Mouse (Mus musculus): ENCODE results near the gene Spen.
A peak's percentile ranks its signal among the peaks of the same experiment; 100 is the strongest.
"Not testable (repeated sequence)": the region's sequence is repeated elsewhere in the genome, so short reads cannot be mapped to it uniquely, and the experiment has no call there.

Spen gene

GRCm38 (mm10) chr4:141559898-141560263 lies 21.5 kb upstream of the Spen start:
- DNase-seq (ENCODE audit: low spot score in 2 of 2), result peak; percentile 72 to 82

DNA sequence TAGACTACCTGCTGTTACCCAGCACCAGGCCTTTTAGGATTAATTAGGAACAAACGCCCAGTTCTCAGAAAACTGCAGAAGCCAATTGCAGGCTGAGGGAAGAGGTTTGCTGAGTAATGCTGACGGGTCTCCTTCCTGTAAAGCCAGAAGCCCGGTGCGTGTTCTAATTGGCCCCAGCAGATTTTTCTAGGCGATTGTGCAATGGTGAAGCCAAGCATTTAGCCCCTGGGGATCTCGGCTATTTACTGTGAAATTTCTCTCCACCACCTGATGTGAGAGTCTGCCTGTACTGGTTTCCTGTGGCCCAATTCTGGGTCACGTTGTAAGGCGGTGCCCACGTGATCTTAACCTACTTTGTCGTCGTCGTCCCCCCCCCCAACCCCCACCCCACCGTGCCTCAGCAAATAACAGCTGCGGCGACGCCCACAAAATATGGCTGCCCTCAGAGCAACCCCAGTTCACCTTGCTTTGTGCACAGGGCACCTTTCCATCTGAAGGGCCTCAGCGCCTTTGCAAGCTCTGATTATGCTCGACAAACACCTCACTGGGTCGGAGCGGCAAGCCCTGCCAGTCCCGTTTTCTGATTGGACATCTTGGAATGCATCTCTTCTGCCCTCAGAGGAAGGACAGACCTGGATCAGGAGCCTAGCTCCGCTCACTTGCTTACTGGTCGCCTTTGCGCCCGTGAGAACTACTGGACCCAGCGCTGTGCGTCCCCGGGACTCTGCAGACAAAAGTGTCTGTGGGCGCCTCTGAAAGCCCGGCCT lies 20.9 kb upstream of the Spen start:
- peak; percentile 85 to 89 for DNase-seq (ENCODE audit: low spot score in 2 of 2)

DNA sequence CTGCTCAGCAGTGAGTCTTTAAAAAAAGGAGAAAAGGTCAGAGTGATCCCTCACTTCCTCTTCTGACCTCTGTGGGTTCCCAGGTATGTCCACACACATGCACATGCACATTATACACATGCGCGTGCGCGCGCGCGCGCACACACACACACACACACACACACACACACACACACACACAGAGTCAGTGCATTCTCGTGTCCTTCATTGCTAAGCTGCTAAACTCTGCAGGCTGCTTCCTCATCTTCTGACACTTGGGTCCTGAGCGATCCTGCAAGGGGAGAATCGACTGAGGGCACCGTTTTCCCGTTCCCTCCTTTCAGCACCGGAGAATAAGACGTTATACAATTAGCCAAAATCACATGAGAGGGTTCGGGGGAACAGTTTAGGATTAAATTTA lies 20.3 kb upstream of the Spen start:
- DNase-seq (ENCODE audit: low spot score in 2 of 2), result peak; percentile 18 to 43

DNA sequence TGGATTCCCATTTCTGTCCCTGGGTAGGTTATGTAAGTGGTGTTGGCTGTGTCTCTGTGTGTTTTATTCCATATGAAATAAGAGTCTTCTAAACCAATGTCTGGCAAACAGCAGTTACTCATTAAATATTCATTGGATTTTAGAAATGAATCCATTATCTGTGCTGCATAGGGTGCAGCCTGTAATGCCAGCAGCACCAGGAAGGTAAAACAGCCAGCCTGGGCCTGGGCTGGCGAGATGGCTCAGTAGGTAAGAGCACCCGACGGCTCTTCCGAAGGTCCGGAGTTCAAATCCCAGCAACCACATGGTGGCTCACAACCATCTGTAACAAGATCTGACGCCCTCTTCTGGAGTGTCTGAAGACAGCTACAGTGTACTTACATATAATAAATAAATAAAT lies 17.8 kb upstream of the Spen start:
- not testable (repeated sequence) for DNase-seq (ENCODE audit: low spot score in 2 of 2)

DNA sequence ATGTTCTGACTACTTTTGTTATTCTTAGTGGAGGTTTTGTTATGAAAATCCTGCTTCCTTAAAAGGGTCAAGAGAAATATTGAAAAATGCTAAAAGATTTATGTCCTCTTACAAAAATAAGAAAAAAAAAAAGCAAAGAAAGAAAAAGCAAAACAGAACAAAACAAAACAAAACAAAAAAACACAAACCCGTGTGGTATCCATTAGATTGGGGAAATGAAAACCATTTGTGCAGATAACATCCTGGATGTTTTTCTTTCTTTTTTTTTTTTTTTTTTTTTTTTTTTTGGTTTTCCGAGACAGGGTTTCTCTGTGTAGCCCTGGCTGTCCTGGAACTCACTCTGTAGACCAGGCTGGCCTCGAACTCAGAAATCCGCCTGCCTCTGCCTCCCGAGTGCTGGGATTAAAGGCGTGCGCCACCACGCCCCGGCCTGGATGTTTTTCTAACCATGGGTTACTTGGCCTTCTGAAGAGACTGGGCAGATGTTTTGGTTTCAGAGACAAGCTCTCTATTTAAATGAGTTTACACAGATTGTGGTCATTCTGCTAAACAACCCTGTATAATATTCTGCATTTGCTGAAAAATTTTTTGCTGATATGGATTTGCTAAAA lies 16.0 kb upstream of the Spen start:
- DNase-seq (ENCODE audit: low spot score in 2 of 2), result not testable (repeated sequence)

DNA sequence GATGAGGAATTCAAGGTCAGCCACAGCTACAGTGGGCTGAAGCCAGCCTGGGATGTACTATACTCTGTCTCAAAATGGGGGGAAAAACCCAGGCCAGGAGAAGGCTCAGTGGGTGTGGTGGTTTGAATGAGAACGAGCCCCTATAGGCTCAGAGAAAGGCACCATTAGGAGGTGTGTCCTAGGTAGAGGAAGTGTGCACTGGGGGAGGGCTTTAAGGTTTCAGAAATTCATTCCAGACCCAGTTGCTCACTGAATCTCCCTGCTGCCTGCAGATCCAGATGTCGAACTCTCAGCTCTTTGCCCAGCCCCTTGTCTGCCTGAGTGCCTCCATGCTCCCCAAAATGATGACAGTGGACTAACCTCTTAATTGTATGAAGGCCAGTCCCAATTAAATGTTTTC lies 14.1 kb upstream of the Spen start:
- peak; percentile 53 to 64 for DNase-seq (ENCODE audit: low spot score in 2 of 2)

GRCm38 (mm10) chr4:141547299-141547698 lies 8.9 kb upstream of the Spen start:
- peak in 1 of 2 experiments; percentile 31 for DNase-seq (ENCODE audit: low spot score in 2 of 2)

- peak; percentile 82 to 85 for DNase-seq (ENCODE audit: low spot score in 2 of 2)
Observed at GRCm38 (mm10) chr4:141546334-141547200, 8.2 kb upstream of the Spen start.

GRCm38 (mm10) chr4:141545743-141546333 lies 7.4 kb upstream of the Spen start:
- DNase-seq (ENCODE audit: low spot score in 2 of 2), result peak; percentile 99 to 100

GRCm38 (mm10) chr4:141545071-141545742 lies 6.8 kb upstream of the Spen start:
- DNase-seq (ENCODE audit: low spot score in 2 of 2), result peak; percentile 42 to 57

DNA sequence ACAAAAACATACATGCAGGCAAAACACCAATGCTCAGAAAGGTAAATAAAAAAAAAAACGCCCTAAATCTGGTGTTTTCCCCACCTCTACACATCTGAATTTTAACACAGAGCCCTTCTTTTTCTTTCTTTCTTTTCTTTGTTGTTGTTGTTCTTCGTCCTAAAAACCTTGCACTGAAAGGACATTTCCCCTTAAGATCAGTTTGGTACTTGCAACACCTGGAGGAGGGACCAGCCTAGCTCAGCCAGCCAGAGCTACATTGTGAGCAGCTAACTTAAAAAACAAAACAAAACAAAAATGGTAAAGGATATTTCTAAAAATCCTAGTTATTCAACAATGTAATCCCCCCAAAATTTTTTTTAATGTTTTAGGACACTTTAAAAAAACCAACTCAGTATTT lies 6.1 kb upstream of the Spen start:
- no peak for DNase-seq (ENCODE audit: low spot score in 2 of 2)

- DNase-seq (ENCODE audit: low spot score in 2 of 2), result no peak
Observed at GRCm38 (mm10) chr4:141543593-141543992, 5.2 kb upstream of the Spen start.

- DNase-seq (ENCODE audit: low spot score in 2 of 2), result no peak
Observed at GRCm38 (mm10) chr4:141541851-141542250, 3.5 kb upstream of the Spen start.

DNA sequence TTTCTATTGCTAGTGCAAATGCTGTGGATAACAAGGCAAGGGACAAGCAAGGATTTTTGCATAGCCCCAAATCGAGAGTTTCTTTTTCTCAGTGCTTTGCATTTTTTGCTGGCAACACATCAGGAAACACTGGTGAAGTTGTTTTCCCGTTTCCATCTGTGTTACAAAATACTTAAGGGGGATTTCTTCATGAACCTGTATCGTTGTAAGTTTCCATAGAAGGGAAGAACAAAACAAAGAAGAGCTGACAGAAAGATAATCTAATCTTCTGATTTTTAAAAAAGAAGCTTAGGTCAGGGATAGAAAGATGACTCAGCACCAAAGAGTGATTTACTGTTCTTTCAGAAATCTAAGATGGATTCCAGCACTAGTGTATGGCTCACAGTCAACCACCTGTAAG lies 2.4 kb upstream of the Spen start:
- DNase-seq (ENCODE audit: low spot score in 2 of 2), result no peak

- DNase-seq (ENCODE audit: low spot score in 2 of 2), result no peak
Observed at GRCm38 (mm10) chr4:141539213-141539767, 893 bp upstream of the Spen start.

DNA sequence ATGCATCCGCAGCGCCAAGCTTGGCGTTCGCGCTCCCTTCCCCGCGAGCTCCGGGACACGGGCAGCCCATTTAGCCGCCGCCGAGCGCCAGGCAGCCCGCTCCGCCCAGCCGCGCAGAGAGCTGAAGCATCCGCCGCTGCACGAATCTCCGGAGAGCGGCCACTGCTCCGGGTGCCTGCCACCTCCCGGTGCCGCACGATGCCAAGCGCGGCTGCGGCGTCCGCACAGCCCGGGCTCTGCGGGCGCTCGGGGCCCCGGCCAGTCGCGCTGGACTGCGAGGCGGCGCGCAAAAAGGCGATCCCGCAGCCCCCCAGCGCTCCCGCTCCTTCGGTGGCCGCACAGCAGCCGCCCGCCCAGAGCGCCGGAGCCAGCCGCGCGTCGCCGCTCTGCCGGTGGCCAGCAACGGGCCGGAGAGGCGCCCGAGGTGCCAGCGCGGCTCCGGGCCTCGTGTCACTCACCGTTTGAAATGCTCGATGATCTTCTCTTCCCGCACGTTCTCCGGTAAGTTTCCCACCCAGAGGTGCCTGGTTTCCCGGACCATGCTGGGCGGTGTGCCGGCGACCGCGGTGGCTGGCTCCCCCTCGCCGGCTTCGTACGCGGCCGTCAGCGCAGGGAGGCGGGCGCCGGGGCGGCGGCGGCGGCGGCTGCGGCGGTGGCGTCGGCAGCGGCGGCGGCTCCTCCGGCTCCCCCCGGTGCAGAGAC lies 540 bp downstream of the Spen start:
- DNase-seq (ENCODE audit: low spot score in 2 of 2), result peak; percentile 58

DNA sequence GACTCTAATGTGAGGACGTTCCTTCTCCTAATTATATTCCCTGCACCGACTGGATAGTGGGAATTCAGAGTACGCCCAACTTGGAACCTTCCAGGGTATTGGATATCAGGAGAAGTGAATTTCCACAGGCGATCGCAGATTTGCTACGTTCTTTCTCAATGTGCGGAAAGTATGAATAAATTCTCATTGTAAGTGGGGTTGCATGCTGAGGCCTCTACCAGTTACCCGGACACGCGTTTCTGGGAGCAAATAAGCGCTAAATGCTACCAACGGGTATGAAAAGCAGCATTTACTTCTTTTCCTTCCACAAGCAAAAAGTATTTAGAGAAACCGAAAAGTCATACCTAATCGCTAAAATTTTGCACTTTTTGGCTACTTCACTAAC lies 1.2 kb downstream of the Spen start:
- DNase-seq (ENCODE audit: low spot score in 2 of 2), result no peak

- peak; percentile 38 to 42 for DNase-seq (ENCODE audit: low spot score in 2 of 2)
Observed at GRCm38 (mm10) chr4:141536291-141537225, 1.8 kb downstream of the Spen start.

DNA sequence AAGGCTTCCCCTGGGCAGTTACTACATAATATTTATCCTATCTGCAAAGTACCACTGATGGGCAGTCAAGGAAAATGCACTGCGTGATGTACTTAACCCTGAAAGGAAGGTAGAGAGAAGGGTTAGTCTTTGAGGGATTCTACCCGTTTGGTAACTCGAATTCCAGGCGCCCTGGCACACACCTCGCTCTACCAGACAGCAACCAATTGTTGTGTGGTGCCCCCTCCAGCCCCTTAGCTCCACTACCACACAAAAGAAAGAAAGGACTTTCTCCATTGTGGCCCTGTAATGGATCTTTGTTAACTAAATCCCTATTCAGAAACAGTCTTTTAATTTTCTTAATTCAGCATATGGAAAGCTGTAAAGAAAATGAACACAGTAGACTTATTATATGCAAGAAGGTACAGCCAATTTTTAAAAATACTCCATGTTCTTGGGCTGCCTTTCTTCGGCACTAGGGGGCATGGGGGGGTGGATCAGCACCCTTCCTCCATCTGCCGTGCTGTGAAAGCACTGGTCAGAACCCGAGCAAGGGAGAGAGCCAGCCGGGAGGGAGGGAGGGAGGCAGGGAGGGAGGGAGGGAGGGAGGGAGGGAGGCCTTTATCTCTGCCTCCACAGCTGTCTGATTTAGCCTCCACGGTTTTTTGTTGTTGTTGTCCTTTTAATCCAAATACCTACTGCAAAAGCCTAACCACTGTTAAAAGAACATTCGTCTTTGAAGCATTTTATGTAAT lies 3.3 kb downstream of the Spen start:
- peak; percentile 55 to 61 for DNase-seq (ENCODE audit: low spot score in 2 of 2)
